Mouse (Mus musculus): ENCODE data around the gene Hspb11.

- no peak for TF ChIP-seq CTCF (IDR thresholded peaks at IDR 0.05; ENCODE audit: borderline replicate concordance, extremely low read depth, insufficient read depth, insufficient read length)
- TF ChIP-seq POLR2A (IDR thresholded peaks at IDR 0.05; ENCODE audit: borderline replicate concordance, extremely low read depth, insufficient read depth, insufficient read length, poor library complexity, severe bottlenecking): no peak
Observed at GRCm38 (mm10) chr4:107298071-107298606, 44.7 kb downstream of the Hspb11 start.
